Comparison of ENCODE assay signal across 12 mouse cellular contexts in the genomic region with DNA sequence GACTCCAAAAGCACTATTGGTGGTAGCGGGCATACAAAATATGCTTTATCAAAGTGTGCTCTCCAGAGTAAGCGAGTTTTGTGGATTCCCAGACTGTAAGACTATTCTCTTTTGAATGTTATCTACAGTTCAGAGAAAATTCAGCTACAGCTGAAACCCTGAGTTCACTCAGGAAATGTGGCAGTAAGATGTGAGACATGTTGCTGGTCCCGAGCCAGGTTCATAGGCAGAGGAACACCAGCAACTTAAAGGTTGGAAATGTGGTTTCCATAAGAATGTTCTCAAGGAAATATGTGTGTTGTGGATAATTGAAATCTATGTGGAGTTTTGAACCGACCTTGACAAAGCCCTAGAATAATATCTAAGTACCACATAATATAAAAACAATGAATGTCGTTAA.
"Had no signal": no experiment of that assay in that cellular context is flagged by ENCODE, and none has a peak within 500 bp of the region (broad histone marks: within the 10 kb centered on the region; RNA-seq: fewer than 3 reads in every experiment).

No protein-coding gene starts in this region.

- H3K27ac ChIP-seq: kidney, postnatal 0 days; left cerebral cortex, adult 2 months; liver, embryonic 13.5 days; midbrain, embryonic 13.5 days; stomach, embryonic 15.5 days had no signal

- H3K4me3 ChIP-seq: left cerebral cortex, adult 2 months; liver, embryonic 13.5 days; midbrain, embryonic 13.5 days; stomach, embryonic 15.5 days had no signal

- DNase-seq: kidney, postnatal 36 days; liver; liver, embryonic 13.5 days; liver, postnatal 0 days; lung, postnatal 36 days; right cerebral cortex, postnatal 14 days; thymus, adult 2 months; thymus, postnatal 25 days had no signal

- H3K9ac ChIP-seq: liver, embryonic 13.5 days; liver, postnatal 0 days; midbrain, embryonic 13.5 days; stomach, embryonic 15.5 days had no signal

- H3K27me3 ChIP-seq: liver, embryonic 13.5 days; midbrain, embryonic 13.5 days; stomach, embryonic 15.5 days had no signal

- H3K36me3 ChIP-seq: liver, embryonic 13.5 days; midbrain, embryonic 13.5 days; stomach, embryonic 15.5 days had no signal

- H3K4me1 ChIP-seq: liver, embryonic 13.5 days; midbrain, embryonic 13.5 days; stomach, embryonic 15.5 days had no signal

- H3K9me3 ChIP-seq: liver, embryonic 13.5 days; midbrain, embryonic 13.5 days; stomach, embryonic 15.5 days had no signal

- H3K4me2 ChIP-seq: liver, embryonic 13.5 days; midbrain, embryonic 13.5 days; stomach, embryonic 15.5 days had no signal

- ATAC-seq: liver, postnatal 0 days; midbrain, embryonic 13.5 days had no signal
